Mouse (Mus musculus) lung, postnatal 36 days (tissue): ENCODE measurements around the gene Abcg3.
"Not testable (repeated sequence)": the region's sequence is repeated elsewhere in the genome, so short reads cannot be mapped to it uniquely, and the experiment has no call there.

ENCODE experiments used
- DNase-seq: peaks from one replicate; pipeline ENCODE4 v3.0.0; 2022; ENCODE audit warnings: mixed read lengths

The Abcg3 gene

GRCm38 (mm10) chr5:104982535-104982934 lies at the start of gene Abcg3:
Abcg3 (minus strand) TSS chr5:104982718.
- DNase-seq = peak; percentile 20

GRCm38 (mm10) chr5:105012551-105012950 lies 30.0 kb upstream of the Abcg3 start:
- DNase-seq = no peak

- no peak for DNase-seq
Measured at GRCm38 (mm10) chr5:105011570-105011969, 29.1 kb upstream of the Abcg3 start.

GRCm38 (mm10) chr5:105010376-105010775 lies 27.9 kb upstream of the Abcg3 start:
- no peak for DNase-seq

GRCm38 (mm10) chr5:104989411-104989810 lies 6.9 kb upstream of the Abcg3 start:
- no peak for DNase-seq

GRCm38 (mm10) chr5:104988000-104988399 lies 5.5 kb upstream of the Abcg3 start:
- peak; percentile 60 for DNase-seq

GRCm38 (mm10) chr5:104986706-104987105 lies 4.2 kb upstream of the Abcg3 start:
- peak; percentile 90 for DNase-seq

- DNase-seq = no peak
Measured at GRCm38 (mm10) chr5:104979040-104979513, 3.4 kb downstream of the Abcg3 start.

- DNase-seq = peak; percentile 58
Measured at GRCm38 (mm10) chr5:104958141-104958793, 24.3 kb downstream of the Abcg3 start.

GRCm38 (mm10) chr5:104955208-104955607 lies 27.3 kb downstream of the Abcg3 start:
- DNase-seq = no peak

GRCm38 (mm10) chr5:104946951-104947350 lies 35.6 kb downstream of the Abcg3 start:
- DNase-seq = no peak

- DNase-seq = no peak
Measured at GRCm38 (mm10) chr5:104934148-104934547, 48.4 kb downstream of the Abcg3 start.

- DNase-seq = not testable (repeated sequence)
Measured at GRCm38 (mm10) chr5:104906556-104906955, 76.0 kb downstream of the Abcg3 start.
